In the genomic region with DNA sequence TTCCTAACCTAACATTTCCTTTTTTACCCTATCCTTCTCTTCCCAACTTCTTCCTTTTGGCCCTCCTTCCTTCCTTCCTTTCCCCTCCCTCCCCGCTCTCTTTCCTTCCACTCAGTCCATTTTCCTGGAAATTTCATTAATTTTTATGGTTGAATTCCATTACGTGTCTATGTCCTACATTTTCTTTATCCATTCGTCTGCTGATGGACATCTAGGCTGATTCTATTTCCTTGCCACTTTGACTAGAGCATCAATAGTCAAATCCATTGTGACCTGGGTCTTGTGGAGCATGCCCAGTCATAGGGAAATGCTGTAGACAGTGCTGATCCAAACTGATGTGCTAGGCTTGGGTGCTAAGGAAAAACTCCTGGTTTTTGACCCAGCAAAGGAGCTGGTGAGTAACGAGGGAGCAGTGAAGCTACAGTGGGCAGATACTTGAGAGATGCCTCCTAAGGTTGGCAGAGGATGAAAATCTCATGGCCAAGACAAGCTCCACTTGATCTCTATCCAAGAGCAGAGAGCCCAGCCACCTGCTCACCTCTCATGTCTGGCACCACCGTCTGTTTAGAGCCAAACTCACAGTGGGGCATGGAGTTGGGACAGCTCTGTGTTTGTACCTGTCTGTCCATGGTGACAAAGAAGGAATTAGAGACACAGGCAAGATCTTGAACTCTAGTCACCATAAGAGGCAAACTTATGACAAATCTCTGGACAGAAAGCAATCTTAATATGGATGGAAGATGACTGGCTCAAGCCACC, we compare ENCODE assay signal across 23 mouse cellular contexts. TPM values are rescaled to one million over a fixed set of nuclear protein-coding genes. Genes with fewer than 3 reads are reported as not detected.
DNase-seq lines count a peak whose midpoint lies in the region; ATAC-seq lines count a peak whose summit lies in the region.
"Had no signal": no experiment of that assay in that cellular context is flagged by ENCODE, and none has a peak within 500 bp of the region (broad histone marks: within the 10 kb centered on the region; RNA-seq: fewer than 3 reads in every experiment).

No protein-coding gene starts in this region.

- no peak overlapping the region for H3K4me2 ChIP-seq in forebrain, embryonic 14.5 days (ENCODE audit: low read length)
- H3K4me2 ChIP-seq in forebrain, embryonic 11.5 days (ENCODE audit: low read depth, low read length, severe bottlenecking) = no peak overlapping the region
- no peak overlapping the region for H3K4me2 ChIP-seq in hindbrain, embryonic 16.5 days (ENCODE audit: low read length)
- H3K4me2 ChIP-seq in hindbrain, embryonic 11.5 days (replicated peaks; ENCODE audit: low read depth, low read length) = no peak overlapping the region
- H3K4me2 ChIP-seq: embryonic facial prominence, embryonic 13.5 days; heart, embryonic 15.5 days; liver, embryonic 11.5 days; neural tube, embryonic 15.5 days; stomach, embryonic 15.5 days had no signal

- H3K36me3 ChIP-seq in forebrain, embryonic 14.5 days (ENCODE audit: control insufficient read depth, insufficient read depth, low read length) = no peaks in the 10 kb centered on the region
- no peaks in the 10 kb centered on the region for H3K36me3 ChIP-seq in forebrain, embryonic 11.5 days (ENCODE audit: control insufficient read depth, insufficient read depth, low read length)
- H3K36me3 ChIP-seq in hindbrain, embryonic 16.5 days (ENCODE audit: control insufficient read depth, insufficient read depth, low read length) = no peaks in the 10 kb centered on the region
- no peaks in the 10 kb centered on the region for H3K36me3 ChIP-seq in hindbrain, embryonic 11.5 days (ENCODE audit: control insufficient read depth, insufficient read depth, low read length)
- H3K36me3 ChIP-seq: embryonic facial prominence, embryonic 13.5 days; heart, embryonic 15.5 days; neural tube, embryonic 15.5 days; stomach, embryonic 15.5 days had no signal

- no peak for DNase-seq in forebrain, embryonic 14.5 days (ENCODE audit: low spot score)
- no peak for DNase-seq in forebrain, embryonic 11.5 days (ENCODE audit: low spot score)
- no peak for DNase-seq in hindbrain, embryonic 11.5 days (ENCODE audit: low spot score)
- peak; percentile 96 for DNase-seq in cerebellum, adult 11-12 months
- DNase-seq in cerebellum, postnatal 14 days = peak; percentile 90 to 96
- no peak for DNase-seq in Muller cell, postnatal 12 days (ENCODE audit: inconsistent ontology term)
- no peak for DNase-seq in urinary bladder, postnatal 36 days (ENCODE audit: low spot score in 2 of 2)
- DNase-seq: adrenal gland, postnatal 25 days; gastrocnemius, postnatal 10 days; heart, adult 18-20 months; kidney, adult 18-20 months; lung, adult 18-20 months; midbrain, embryonic 14.5 days; right cerebral cortex, postnatal 14 days; thymus, adult 2 months had no signal

- no peak overlapping the region for H3K9ac ChIP-seq in forebrain, embryonic 14.5 days (ENCODE audit: low read length)
- no peak overlapping the region for H3K9ac ChIP-seq in forebrain, embryonic 11.5 days (ENCODE audit: low read length)
- no peak overlapping the region for H3K9ac ChIP-seq in hindbrain, embryonic 16.5 days (ENCODE audit: low read depth, low read length)
- no peak overlapping the region for H3K9ac ChIP-seq in hindbrain, embryonic 11.5 days (ENCODE audit: low read depth, low read length)
- H3K9ac ChIP-seq: embryonic facial prominence, embryonic 13.5 days; heart, embryonic 15.5 days; neural tube, embryonic 15.5 days; stomach, embryonic 15.5 days had no signal

- H3K4me3 ChIP-seq in forebrain, embryonic 14.5 days (ENCODE audit: low read depth, low read length) = no peak overlapping the region
- no peak overlapping the region for H3K4me3 ChIP-seq in forebrain, embryonic 11.5 days (ENCODE audit: low read depth, low read length)
- no peak overlapping the region for H3K4me3 ChIP-seq in hindbrain, embryonic 16.5 days (ENCODE audit: low read length)
- no peak overlapping the region for H3K4me3 ChIP-seq in hindbrain, embryonic 11.5 days (ENCODE audit: low read depth, low read length)
- H3K4me3 ChIP-seq: embryonic facial prominence, embryonic 13.5 days; heart, embryonic 15.5 days; megakaryocyte, embryonic 14.5 days; neural tube, embryonic 15.5 days; stomach, embryonic 15.5 days had no signal

- peak overlapping the region; percentile 17; the same call in 1 of the 2 replicates for H3K27ac ChIP-seq in forebrain, embryonic 14.5 days (ENCODE audit: low read depth, low read length)
- H3K27ac ChIP-seq in forebrain, embryonic 11.5 days (ENCODE audit: low read depth, low read length) = no peak overlapping the region
- peak overlapping the region; percentile 44 for H3K27ac ChIP-seq in hindbrain, embryonic 16.5 days (ENCODE audit: low read depth, low read length)
- H3K27ac ChIP-seq in hindbrain, embryonic 11.5 days (ENCODE audit: low read depth, low read length) = no peak overlapping the region
- H3K27ac ChIP-seq: embryonic facial prominence, embryonic 13.5 days; heart, embryonic 15.5 days; kidney, postnatal 0 days; neural tube, embryonic 15.5 days; stomach, embryonic 15.5 days had no signal

- H3K4me1 ChIP-seq in forebrain, embryonic 14.5 days (ENCODE audit: control insufficient read depth, insufficient read depth, low read length) = no peaks in the 10 kb centered on the region
- no peaks in the 10 kb centered on the region for H3K4me1 ChIP-seq in forebrain, embryonic 11.5 days (replicated peaks; ENCODE audit: control insufficient read depth, insufficient read depth, low read length)
- peaks cover 4% of the 10 kb centered on the region for H3K4me1 ChIP-seq in hindbrain, embryonic 16.5 days (ENCODE audit: control insufficient read depth, insufficient read depth, low read depth, low read length)
- no peaks in the 10 kb centered on the region for H3K4me1 ChIP-seq in hindbrain, embryonic 11.5 days (replicated peaks; ENCODE audit: control insufficient read depth, insufficient read depth, low read length)
- H3K4me1 ChIP-seq: megakaryocyte, embryonic 14.5 days; stomach, embryonic 15.5 days had no signal

- H3K9me3 ChIP-seq in forebrain, embryonic 14.5 days (replicated peaks; ENCODE audit: control insufficient read depth, low read length) = no peaks in the 10 kb centered on the region
- H3K9me3 ChIP-seq in forebrain, embryonic 11.5 days (ENCODE audit: control insufficient read depth, low read length) = no peaks in the 10 kb centered on the region
- no peaks in the 10 kb centered on the region for H3K9me3 ChIP-seq in hindbrain, embryonic 16.5 days (ENCODE audit: control insufficient read depth, low read length)
- no peaks in the 10 kb centered on the region for H3K9me3 ChIP-seq in hindbrain, embryonic 11.5 days (ENCODE audit: control insufficient read depth, low read length)
- H3K9me3 ChIP-seq: embryonic facial prominence, embryonic 13.5 days; heart, embryonic 15.5 days; neural tube, embryonic 15.5 days; stomach, embryonic 15.5 days had no signal

- no peaks in the 10 kb centered on the region for H3K27me3 ChIP-seq in forebrain, embryonic 14.5 days (replicated peaks; ENCODE audit: control insufficient read depth, insufficient read depth, low read length)
- no peaks in the 10 kb centered on the region for H3K27me3 ChIP-seq in forebrain, embryonic 11.5 days (ENCODE audit: control insufficient read depth, insufficient read depth, low read length)
- no peaks in the 10 kb centered on the region for H3K27me3 ChIP-seq in hindbrain, embryonic 16.5 days (replicated peaks; ENCODE audit: control insufficient read depth, insufficient read depth, low read length)
- H3K27me3 ChIP-seq in hindbrain, embryonic 11.5 days (ENCODE audit: control insufficient read depth, insufficient read depth, low read length) = no peaks in the 10 kb centered on the region
- H3K27me3 ChIP-seq: embryonic facial prominence, embryonic 13.5 days; heart, embryonic 15.5 days; megakaryocyte, embryonic 14.5 days; neural tube, embryonic 15.5 days; stomach, embryonic 15.5 days had no signal

- ATAC-seq in forebrain, embryonic 14.5 days = no peak
- no peak for ATAC-seq in forebrain, embryonic 11.5 days (replicated peaks; ENCODE audit: low FRiP score)
- peak; percentile 41; the same call in 1 of the 2 replicates for ATAC-seq in hindbrain, embryonic 16.5 days
- no peak for ATAC-seq in hindbrain, embryonic 11.5 days (ENCODE audit: low FRiP score)

- 75% methylated on average over 5 of the region's 5 CpGs for WGBS in forebrain, embryonic 14.5 days
- WGBS in forebrain, embryonic 11.5 days = 84% methylated on average over 5 of the region's 5 CpGs
- WGBS in hindbrain, embryonic 16.5 days = 78% methylated on average over 5 of the region's 5 CpGs
- 88% methylated on average over 5 of the region's 5 CpGs for WGBS in hindbrain, embryonic 11.5 days

RNA-seq across cellular contexts. Expression of gene Kctd3, which starts 57.7 kb away (rescaled TPM):
- polyA plus RNA-seq in forebrain, embryonic 14.5 days (2014; fragmentation: Nextera tagmentation; extraction: Ambion mirVana) = 34.0 and 39.6 TPM in 2 replicates
- 36.4 and 44.6 TPM in 2 replicates for polyA plus RNA-seq in forebrain, embryonic 11.5 days (2014; fragmentation: Nextera tagmentation; extraction: Ambion mirVana)
- 45.8 and 50.5 TPM in 2 replicates for polyA plus RNA-seq in hindbrain, embryonic 16.5 days (2015; fragmentation: Nextera tagmentation; extraction: Ambion mirVana)
- polyA plus RNA-seq in hindbrain, embryonic 11.5 days (2014; fragmentation: Nextera tagmentation; extraction: Ambion mirVana) = 36.7 and 39.7 TPM in 2 replicates

Comparison
In these comparisons a context has a peak if more than half of its experiments do, and no peak if none do; other contexts are left out.
1. H3K27ac ChIP-seq: peak in forebrain, embryonic 14.5 days (single experiment) and hindbrain, embryonic 16.5 days (single experiment); none in forebrain, embryonic 11.5 days (single experiment) and hindbrain, embryonic 11.5 days (single experiment).
2. DNase-seq: peak in cerebellum, adult 11-12 months (single experiment) and cerebellum, postnatal 14 days (2 of 2); none in forebrain, embryonic 14.5 days (single experiment), forebrain, embryonic 11.5 days (single experiment), hindbrain, embryonic 11.5 days (single experiment), Muller cell, postnatal 12 days (single experiment) and urinary bladder, postnatal 36 days (0 of 2).